Mouse (Mus musculus) NIH3T3 (cell line): ENCODE measurements around the gene Zdhhc19.

Source experiments
- DNase-seq: peaks from one replicate; pipeline ENCODE4 v3.0.0-alpha.2; 2012; ENCODE audit warnings: low read depth

Gene Zdhhc19

DNA sequence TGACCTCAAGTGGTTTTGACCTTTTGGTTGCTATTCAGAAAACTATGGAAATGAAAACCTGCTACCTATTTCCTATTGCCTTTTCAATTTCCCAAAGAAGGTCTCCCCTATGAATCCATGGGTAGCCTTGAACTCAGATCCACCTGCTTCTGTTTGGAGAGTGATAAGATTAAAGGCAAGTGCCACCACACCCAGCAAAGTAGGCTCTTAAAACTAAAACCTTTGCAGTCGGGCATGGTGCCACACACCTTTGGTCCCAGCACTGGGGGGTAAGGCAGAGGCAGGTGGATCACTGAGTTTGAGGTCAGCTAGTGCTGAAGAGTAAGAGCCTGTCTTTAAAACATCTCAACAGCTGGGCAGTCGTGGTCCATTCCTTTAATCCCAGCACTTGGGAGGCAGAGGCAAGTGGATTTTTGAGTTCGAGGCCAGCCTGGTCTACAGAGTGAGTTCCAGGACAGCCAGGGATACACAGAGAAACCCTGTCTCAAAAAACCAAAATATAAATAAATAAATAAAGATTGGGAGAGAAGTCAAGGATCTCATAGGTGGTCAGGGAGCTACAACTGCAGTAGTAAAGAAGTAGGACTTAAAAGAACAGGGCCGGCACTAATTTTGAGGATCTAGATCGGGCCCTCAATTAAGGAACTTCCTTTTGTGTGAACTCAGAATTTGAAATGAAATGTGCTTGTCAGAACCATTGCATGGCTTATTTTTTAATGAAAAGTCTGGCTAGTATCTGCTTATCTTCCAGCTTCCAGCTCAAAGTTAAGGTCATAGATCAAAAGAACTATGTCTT, 114.6 kb downstream of the Zdhhc19 start:
- no peak for DNase-seq
